Mouse (Mus musculus) duodenum, adult 2 months (tissue): ENCODE measurements around the gene Serpinb3d. TPM values are rescaled to one million over a fixed set of nuclear protein-coding genes. Genes with fewer than 3 reads are reported as not detected.

Source experiments
- polyA plus RNA-seq: library from polyadenylated mRNA; depleted of rRNA; stranded (reverse); fragments of >200 nt; gene quantifications from 2 replicates; pipeline ENCODE4 v1.2.3, GENCODE M21; 2012; ENCODE audit warnings: low replicate concordance; rRNA removed

Gene Serpinb3d
- not detected in 2 replicates for polyA plus RNA-seq

DNA sequence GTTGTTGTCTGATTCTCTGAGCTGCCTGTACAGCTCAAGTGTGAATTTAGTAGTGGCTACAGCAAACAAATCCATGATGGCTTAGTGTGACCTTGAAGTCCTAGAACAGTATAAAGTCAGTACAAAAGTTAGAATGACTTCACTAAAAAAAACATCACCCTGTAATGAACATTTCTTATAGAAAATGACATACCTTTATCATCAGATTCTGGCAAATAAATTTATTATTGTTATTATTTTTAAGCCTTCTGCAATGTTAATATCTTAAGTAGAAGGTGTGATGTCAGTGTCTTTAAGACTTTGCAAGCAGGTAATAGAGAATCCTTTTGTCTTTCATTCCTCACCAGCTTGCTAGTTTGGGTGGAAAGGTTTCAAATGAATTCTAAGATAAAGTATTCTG lies at the start of gene Serpinb3d:
Gene Serpinb3d, minus strand, starts transcription at position 101 of the 400 bp plus-strand sequence.

DNA sequence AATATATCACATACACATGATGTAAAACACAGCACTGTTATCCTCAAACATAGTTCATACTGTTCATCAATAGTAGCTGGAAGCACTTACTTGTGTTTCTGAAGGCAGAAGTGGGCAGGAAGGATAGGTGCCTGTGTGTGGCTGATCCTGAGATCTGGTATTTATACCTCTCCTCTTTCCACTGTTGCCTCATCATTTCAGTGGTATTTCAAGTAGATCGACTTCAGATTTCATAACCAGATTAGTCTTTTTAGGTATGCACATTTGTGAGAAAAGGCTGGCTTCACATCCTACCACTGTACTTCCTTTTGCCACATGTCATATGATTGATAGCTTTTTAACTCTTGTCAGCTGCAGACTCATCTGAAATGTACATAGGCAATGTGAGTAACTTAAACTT lies 31.1 kb downstream of the Serpinb3d start, which contains the start of gene Serpinb3a:
Gene Serpinb3a, minus strand, starts transcription at position 101 of the 400 bp plus-strand sequence.

Other genes with a start within 250 kb of the Serpinb3d start
- 0.05 and 0.26 TPM in 2 replicates for gene Serpinb5, start 222.3 kb downstream of the Serpinb3d start, polyA plus RNA-seq
- gene Serpinb12, start 149.1 kb downstream of the Serpinb3d start, polyA plus RNA-seq, result not detected in 2 replicates
- not detected in 2 replicates for gene Serpinb13, start 102.5 kb downstream of the Serpinb3d start, polyA plus RNA-seq
- not detected in 2 replicates for gene Serpinb3a, start 31.2 kb downstream of the Serpinb3d start, polyA plus RNA-seq
- gene Serpinb3b, start 194.9 kb upstream of the Serpinb3d start, polyA plus RNA-seq, result not detected in 2 replicates
- gene Serpinb3c, start 194.9 kb upstream of the Serpinb3d start, polyA plus RNA-seq, result not detected in 2 replicates